Mouse (Mus musculus) urinary bladder, postnatal 36 days (tissue): ENCODE measurements around the gene Isy1.

Experiments
- DNase-seq, 2 experiments: peaks; one replicate each; pipeline ENCODE4 v3.0.0; 2022; ENCODE audit warnings: low spot score in 2 of 2, mixed read lengths in 1 of 2

The Isy1 gene

GRCm38 (mm10) chr6:87838551-87839197 is at the start of gene Isy1:
Isy1 (minus strand) TSS chr6:87838798.
- DNase-seq, result peak; percentile 89 to 94

GRCm38 (mm10) chr6:87887594-87888233 is 49.1 kb upstream of the Isy1 start, which contains the start of gene Copg1:
Copg1 (plus strand) TSS chr6:87887814.
- DNase-seq, result peak; percentile 100

- no peak for DNase-seq
Observed at GRCm38 (mm10) chr6:87886721-87887120, 48.1 kb upstream of the Isy1 start.

- no peak for DNase-seq
Observed at GRCm38 (mm10) chr6:87882816-87883215, 44.2 kb upstream of the Isy1 start.

- no peak for DNase-seq
Observed at GRCm38 (mm10) chr6:87882221-87882620, 43.6 kb upstream of the Isy1 start.

DNA sequence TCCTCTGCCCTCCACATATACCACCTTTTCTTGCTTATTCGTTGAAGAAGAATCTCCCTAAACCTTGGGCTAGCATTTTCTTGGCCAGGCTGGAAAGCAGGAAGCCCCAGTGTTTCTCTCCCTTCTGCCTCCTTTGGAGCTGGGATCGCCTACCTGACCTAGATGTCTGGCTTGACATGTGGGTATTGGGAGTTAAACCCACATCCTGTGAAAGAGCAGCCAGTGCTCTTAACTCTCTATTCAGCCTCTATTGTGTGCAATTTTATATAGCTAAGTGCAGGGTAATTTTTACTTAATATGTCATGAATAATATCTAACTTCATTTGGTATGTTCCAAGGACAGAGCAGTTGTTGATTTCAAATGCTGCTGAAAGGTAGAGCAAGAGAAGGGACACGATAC is 41.0 kb upstream of the Isy1 start:
- no peak for DNase-seq

DNA sequence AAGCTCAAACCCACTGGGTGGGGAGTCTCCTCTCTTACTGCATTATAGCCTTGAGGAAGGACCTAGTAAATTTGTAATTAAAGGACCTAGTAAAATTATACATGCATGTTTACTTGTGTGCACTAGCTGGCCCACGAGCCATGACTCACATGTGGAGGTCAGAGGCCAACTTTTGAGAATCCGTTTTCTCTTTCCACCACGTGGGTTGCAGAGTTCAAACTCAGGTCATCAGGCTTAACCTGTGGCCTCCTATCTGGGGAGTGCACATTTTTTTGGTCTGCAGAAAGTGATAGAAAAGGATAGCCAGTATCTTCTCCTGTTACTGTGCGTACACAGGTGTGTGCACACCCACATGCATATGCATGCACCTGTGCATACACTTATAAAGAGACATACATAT is 40.4 kb upstream of the Isy1 start:
- DNase-seq, result no peak

DNA sequence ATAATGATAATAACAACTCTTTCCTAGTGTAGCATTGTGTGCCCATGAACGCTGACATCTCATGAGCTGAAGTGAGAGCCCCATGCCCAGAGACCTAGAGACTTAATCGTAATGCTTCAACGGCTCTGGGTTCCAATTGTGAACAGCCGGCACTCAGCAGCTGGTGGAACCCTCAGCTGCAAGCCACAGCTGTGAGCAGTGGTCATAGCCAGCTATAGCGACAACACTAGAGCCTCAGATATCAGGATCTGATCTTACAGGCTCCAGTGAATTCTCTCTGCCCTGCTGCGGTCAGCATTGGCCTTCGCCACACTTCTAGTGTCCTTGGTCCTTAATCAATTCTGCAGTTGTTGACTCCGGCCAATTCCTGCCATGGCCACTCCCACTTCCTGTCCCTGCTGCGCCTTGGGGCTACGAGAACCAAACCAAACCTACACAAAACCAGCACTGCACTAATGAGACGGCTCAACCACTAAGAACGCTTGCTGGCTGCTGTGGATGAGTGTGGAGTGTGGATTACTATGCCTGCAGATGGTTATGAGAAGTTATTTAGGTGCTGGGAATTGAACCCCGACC is 37.6 kb upstream of the Isy1 start:
- peak in 1 of 2 experiments; percentile 30 for DNase-seq

DNA sequence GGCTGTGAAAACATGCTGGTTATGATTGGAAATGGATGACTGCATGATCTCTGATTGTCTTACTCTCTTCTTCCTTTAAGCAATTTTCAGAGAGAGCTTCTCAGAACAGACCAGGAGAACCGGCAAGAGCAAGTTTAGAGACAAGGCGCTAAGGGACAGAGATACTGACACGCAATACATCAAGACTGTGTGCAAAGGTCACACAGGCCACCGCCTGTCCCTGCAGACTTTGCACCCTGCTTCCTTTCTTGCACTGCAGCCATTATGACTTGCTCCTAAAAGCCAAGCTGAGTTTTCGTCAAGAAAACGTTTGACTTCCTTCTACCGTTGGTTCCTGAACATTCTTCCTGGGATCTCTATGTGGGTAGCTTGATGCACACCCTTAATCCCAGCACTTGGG is 37.0 kb upstream of the Isy1 start:
- DNase-seq, result no peak

- peak in 1 of 2 experiments; percentile 72 for DNase-seq
Observed at GRCm38 (mm10) chr6:87875083-87875482, 36.5 kb upstream of the Isy1 start.

DNA sequence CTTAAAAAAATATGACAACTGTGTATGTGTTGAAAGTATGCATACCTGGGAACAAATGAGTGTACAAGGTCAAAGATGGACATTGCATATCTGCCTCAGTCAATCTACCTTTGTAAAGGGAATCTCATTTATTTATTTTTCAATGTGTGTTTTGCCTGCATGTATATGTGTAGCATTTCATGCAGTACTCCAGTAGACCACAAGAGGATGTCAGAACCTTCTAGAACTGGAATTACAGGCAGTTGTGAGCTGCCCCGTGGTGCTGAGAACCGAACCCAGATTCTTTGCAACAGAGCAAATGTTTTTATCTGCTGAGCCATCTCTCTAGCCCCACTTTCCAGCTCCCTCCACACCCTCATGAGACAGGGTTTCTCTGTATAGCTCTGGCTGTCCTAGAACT is 35.4 kb upstream of the Isy1 start:
- DNase-seq, result no peak

- DNase-seq, result peak in 1 of 2 experiments; percentile 27
Observed at GRCm38 (mm10) chr6:87873104-87873503, 34.5 kb upstream of the Isy1 start.

GRCm38 (mm10) chr6:87871240-87871639 is 32.6 kb upstream of the Isy1 start:
- no peak for DNase-seq

- DNase-seq, result no peak
Observed at GRCm38 (mm10) chr6:87870440-87870839, 31.8 kb upstream of the Isy1 start.

DNA sequence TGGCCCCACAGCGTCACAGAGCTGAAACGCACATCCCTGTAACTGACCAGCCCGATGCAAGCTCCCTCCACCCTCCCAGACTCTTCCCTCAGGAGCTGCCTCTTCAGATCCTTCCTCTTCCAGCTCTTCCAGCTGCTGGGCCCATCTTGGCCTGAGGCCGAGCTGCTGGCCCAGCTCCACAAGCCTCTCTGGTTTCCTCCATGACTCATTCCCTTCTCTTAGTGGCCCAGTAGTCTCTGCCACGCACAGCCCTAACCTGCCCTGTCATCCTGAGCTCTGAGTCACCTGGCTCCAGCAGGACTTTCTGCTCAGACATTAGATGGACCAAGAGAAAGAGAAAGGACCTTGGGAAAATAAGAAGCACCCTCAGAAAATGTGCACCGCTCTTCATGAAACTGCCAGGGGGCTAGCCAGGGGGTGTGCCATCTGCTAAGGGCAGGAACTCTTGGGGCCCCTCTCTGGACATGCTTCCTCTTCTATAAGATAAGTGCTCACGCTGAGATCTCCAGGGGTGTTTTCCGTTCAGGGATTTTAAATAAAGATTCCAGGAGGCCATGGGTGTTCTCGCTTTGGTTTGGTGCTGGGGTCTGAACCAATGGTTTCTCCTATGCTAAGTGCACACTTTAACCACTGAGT is 30.4 kb upstream of the Isy1 start:
- peak; percentile 88 to 91 for DNase-seq

DNA sequence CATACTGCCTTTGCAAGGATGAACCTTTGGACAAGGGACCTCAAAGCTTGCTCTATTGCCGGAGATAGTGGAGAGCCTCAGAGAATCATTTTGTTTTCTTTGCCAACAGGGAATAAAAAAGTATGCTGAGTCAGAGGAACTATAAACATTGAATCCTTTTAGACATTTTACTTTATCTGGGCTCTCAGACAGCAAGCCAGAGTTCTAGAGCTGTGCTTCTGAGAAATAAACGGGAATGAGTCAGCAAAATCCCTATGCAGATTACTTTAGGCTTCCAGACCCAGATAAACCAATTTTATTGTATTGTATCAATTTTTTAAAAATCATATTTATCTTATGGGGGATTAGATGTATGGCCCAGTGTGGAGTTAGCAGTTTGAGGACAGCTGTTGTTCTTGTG is 28.7 kb upstream of the Isy1 start:
- no peak for DNase-seq

DNA sequence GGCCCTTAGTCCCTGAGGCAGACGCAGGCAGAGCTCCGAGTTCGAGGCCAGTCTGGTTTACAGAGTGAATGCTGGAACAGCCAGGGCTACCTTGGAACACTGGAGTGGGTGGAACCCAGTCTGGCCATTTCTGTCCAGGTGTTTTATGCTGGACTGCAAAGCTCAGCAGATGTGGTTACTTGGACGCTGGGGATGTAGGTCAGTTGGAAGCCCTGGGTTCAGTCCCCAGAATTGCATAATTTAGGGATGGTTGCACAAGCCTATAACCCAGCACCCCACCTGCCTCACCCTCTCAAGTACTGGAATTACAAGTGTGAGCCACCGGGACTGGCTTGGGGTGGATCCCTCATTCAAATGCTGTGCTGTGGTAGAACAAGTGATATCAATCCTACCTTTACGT is 27.6 kb upstream of the Isy1 start:
- DNase-seq, result no peak

DNA sequence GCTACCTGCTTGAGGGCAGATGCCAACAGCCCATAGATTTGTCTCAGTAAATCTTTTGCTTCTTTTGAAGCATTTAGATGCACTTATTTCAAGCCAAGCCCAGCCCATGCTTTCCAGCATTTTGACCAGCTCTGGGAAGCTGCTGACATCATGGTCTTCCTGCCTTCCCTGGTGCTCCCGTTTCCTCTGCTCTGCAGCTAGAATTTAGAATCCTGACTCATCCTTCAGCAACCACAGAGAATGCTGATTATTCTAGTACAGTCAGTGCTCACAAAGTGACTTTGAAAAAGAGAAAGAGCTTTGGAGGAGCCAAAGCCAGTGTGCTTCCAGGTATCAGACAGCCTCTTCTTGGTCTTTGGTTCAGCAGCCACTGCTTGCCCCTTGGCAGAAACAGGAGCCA is 18.5 kb upstream of the Isy1 start:
- DNase-seq, result no peak

GRCm38 (mm10) chr6:87853446-87853845 is 14.8 kb upstream of the Isy1 start:
- DNase-seq, result no peak

DNA sequence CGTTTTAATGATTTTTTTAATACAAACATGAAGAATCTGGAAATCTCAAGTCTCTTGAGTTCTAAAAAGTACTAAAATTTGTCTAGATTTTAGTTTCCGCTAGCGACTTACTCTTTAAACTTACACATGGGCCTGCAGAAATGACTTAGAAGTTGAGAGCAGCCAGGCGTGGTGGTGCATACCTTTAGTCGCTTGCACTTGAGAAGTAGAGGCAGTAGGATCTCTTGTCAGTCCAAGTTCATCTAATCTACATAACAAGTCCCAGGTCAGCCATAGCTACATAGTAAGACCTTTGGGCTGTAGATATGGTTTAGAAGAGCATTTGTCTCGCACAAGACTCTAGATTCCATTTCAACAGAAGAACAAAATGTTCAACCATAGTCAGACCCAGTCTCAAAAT is 13.3 kb upstream of the Isy1 start:
- DNase-seq, result no peak

DNA sequence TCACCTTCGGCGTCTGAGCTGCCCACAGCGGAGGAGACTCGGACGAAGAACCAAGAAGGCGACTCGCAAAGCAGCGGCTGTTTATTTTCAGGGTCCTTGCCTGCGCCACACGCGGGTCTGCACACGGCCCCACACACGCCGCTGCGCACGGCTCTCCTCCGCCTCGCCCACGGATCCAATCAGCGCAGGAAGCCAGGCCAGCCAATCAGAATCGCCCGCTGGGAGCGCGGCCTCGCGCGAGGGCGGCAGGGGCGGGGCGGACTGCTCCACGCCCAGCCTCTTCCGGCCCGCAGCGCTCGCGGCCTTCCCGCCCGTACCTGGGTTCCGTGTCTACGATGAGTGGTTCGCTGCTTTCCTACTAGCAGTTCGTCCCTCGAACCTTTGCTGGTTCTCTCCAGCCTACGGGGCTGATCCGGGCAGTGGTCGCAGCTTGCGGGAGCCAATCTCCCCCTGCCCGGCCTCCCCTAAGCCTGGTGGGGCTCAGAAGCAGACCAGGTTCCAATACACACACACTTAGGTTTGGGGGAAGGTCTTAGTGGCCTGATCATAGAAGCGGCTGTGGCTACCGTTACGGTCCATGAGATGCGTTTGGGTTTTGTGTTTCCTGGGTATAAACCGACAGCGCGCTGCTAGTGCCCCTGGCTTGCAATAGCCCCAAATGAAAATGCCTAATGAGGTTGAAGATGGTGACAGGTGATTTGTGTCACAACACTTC is 12.5 kb upstream of the Isy1 start, which contains the start of gene Cnbp:
TSS of gene Cnbp (minus strand) at position 207 of the 715 bp plus-strand sequence.
- peak; percentile 92 to 96 for DNase-seq
